Mouse (Mus musculus) heart, postnatal 0 days (tissue): ENCODE measurements at regions not wholly inside any gene's neighbourhood (a gene's known extent, or its start where the extent isn't known, plus 50 kb on each side); places are given as distances from the start of the nearest gene placed in this dataset.
A peak's percentile ranks its signal among the peaks of the same experiment; 100 is the strongest.

Experiments used
- ATAC-seq: fragments of 200-750 bp; cut with Nextera tagmentation; 2 replicates; pipeline ENCODE4 v1.8.0; 2017; ENCODE audit warnings: low read depth, moderate number of reproducible peaks, moderate library complexity; ENCODE audit not compliant: insufficient read depth
- DNase-seq: peaks from one replicate; pipeline ENCODE4 v3.0.0-alpha.2; 2016; ENCODE audit warnings: low spot score
- H3K27ac ChIP-seq: fragments of 300-500 bp; sonication (generic); 2 replicates; pipeline ENCODE4 v1.5.1; 2014; ENCODE audit warnings: low read depth, mild to moderate bottlenecking
- H3K27me3 ChIP-seq: fragments of 300-500 bp; sonication (generic); 2 replicates; pipeline ENCODE4 v1.6.1; 2014; ENCODE audit warnings: low read length, mixed read lengths; ENCODE audit not compliant: control insufficient read depth, insufficient read depth
- H3K36me3 ChIP-seq: fragments of 300-500 bp; sonication (generic); replicated peaks from 2 replicates; pipeline ENCODE4 v1.6.1; 2014; ENCODE audit warnings: low read length, mixed read lengths; ENCODE audit not compliant: control insufficient read depth, insufficient read depth
- H3K4me1 ChIP-seq: fragments of 300-500 bp; sonication (generic); 2 replicates; pipeline ENCODE4 v1.6.1; 2014; ENCODE audit warnings: antibody characterized with exemption; ENCODE audit not compliant: control insufficient read depth, insufficient read depth
- H3K4me2 ChIP-seq: fragments of 300-500 bp; sonication (generic); 2 replicates; pipeline ENCODE4 v1.6.1; 2014; ENCODE audit warnings: low read depth, mild to moderate bottlenecking, low read length, moderate library complexity
- H3K4me3 ChIP-seq: fragments of 300-500 bp; sonication (generic); 2 replicates; pipeline ENCODE4 v1.5.1; 2014; ENCODE audit warnings: low read depth, low read length
- H3K9ac ChIP-seq: fragments of 300-500 bp; sonication (generic); replicated peaks from 2 replicates; pipeline ENCODE4 v1.6.1; 2014; ENCODE audit warnings: low read depth, low read length, mixed read lengths
- H3K9me3 ChIP-seq: fragments of 300-500 bp; sonication (generic); replicated peaks from 2 replicates; pipeline ENCODE4 v1.6.1; 2016; ENCODE audit warnings: low read length; ENCODE audit not compliant: control insufficient read depth
- CTCF ChIP-seq: IDR thresholded peaks from 2 replicates; pipeline ENCODE4 v1.5.1; 2016; ENCODE audit warnings: antibody characterized with exemption, control low read depth, low read depth
- EP300 ChIP-seq: IDR thresholded peaks from 2 replicates; pipeline ENCODE4 v1.6.1; 2016; ENCODE audit warnings: antibody characterized with exemption, low read depth
- WGBS: fragments of 180-500 bp; shearing (Covaris S2); extraction: QIAGEN DNeasy Blood & Tissue Kit; methylation state at CpG from one replicate; pipeline ENCODE4 v1.1.7; 2014; 5-methylcytosine and 5-hydroxymethylcytosine counted together

- Histone ChIP-seq H3K9me3 (no peaks in the 10 kb centered on the region), H3K36me3 (no peaks in the 10 kb centered on the region), H3K27ac (no peak overlapping the region), H3K4me1 (peaks cover 44% of the 10 kb centered on the region), H3K9ac (no peak overlapping the region), H3K27me3 (no peaks in the 10 kb centered on the region), H3K4me2 (no peak overlapping the region), H3K4me3 (no peak overlapping the region)
- DNase-seq (no peak), ATAC-seq (no peak)
- TF ChIP-seq EP300 (no peak), CTCF (no peak)
- WGBS = 73% methylated on average over 6 of the region's 6 CpGs
Observed at GRCm38 (mm10) chr13:6029461-6029860, 168.2 kb downstream of the Klf6 start.

- Histone ChIP-seq H3K4me1 (peaks cover 39% of the 10 kb centered on the region), H3K27me3 (no peaks in the 10 kb centered on the region), H3K4me2 (no peak overlapping the region), H3K9ac (no peak overlapping the region), H3K9me3 (no peaks in the 10 kb centered on the region), H3K36me3 (no peaks in the 10 kb centered on the region), H3K27ac (no peak overlapping the region), H3K4me3 (no peak overlapping the region)
- DNase-seq = peak; percentile 41
- peak; percentile 41; the same call in 1 of the 2 replicates for ATAC-seq
- WGBS = 56% methylated on average over 2 of the region's 2 CpGs
- no peak for TF ChIP-seq CTCF
- no peak for TF ChIP-seq EP300
Observed at GRCm38 (mm10) chr13:6030128-6030527, 168.8 kb downstream of the Klf6 start.

- Histone ChIP-seq H3K27ac (no peak overlapping the region), H3K9ac (no peak overlapping the region), H3K4me1 (0 out of 2 replicates have a peak, but pooled peaks cover 4% of the 10 kb centered on the region), H3K4me3 (no peak overlapping the region), H3K27me3 (no peaks in the 10 kb centered on the region), H3K9me3 (no peaks in the 10 kb centered on the region), H3K36me3 (no peaks in the 10 kb centered on the region), H3K4me2 (no peak overlapping the region)
- 82% methylated on average over 7 of the region's 7 CpGs for WGBS
- no peak for TF ChIP-seq EP300
- no peak for TF ChIP-seq CTCF
- ATAC-seq = no peak
- no peak for DNase-seq
Observed at GRCm38 (mm10) chr13:6040132-6040531, 178.8 kb downstream of the Klf6 start.

- no peak overlapping the region for H3K4me3 ChIP-seq
- H3K4me2 ChIP-seq = no peak overlapping the region
- no peaks in the 10 kb centered on the region for H3K36me3 ChIP-seq
- H3K4me1 ChIP-seq = 0 out of 2 replicates have a peak, but pooled peaks cover 4% of the 10 kb centered on the region
- no peaks in the 10 kb centered on the region for H3K27me3 ChIP-seq
- no peak overlapping the region for H3K27ac ChIP-seq
- DNase-seq = no peak
- no peak for TF ChIP-seq CTCF
- TF ChIP-seq EP300 = no peak
- no peak overlapping the region for H3K9ac ChIP-seq
- H3K9me3 ChIP-seq = no peaks in the 10 kb centered on the region
- WGBS = 81% methylated on average over 2 of the region's 2 CpGs
- no peak for ATAC-seq
Observed at GRCm38 (mm10) chr13:6040663-6041062, 179.4 kb downstream of the Klf6 start.

GRCm38 (mm10) chr13:6042495-6042894, 181.2 kb downstream of the Klf6 start:
- H3K27ac ChIP-seq = no peak overlapping the region
- ATAC-seq = 0 out of 2 replicates have a peak, but pooled peaks have one; percentile 41
- DNase-seq = no peak
- H3K36me3 ChIP-seq = no peaks in the 10 kb centered on the region
- H3K9ac ChIP-seq = no peak overlapping the region
- no peaks in the 10 kb centered on the region for H3K27me3 ChIP-seq
- no peak overlapping the region for H3K4me2 ChIP-seq
- TF ChIP-seq CTCF (no peak), EP300 (0 out of 2 replicates have a peak, but pooled peaks have one; percentile 41)
- H3K4me1 ChIP-seq = 0 out of 2 replicates have a peak, but pooled peaks cover 4% of the 10 kb centered on the region
- WGBS = 38% methylated on average over 6 of the region's 6 CpGs
- H3K4me3 ChIP-seq = no peak overlapping the region
- no peaks in the 10 kb centered on the region for H3K9me3 ChIP-seq

- no peaks in the 10 kb centered on the region for H3K9me3 ChIP-seq
- H3K27ac ChIP-seq = no peak overlapping the region
Observed at GRCm38 (mm10) chr13:6059515-6060228, 198.4 kb downstream of the Klf6 start.

More at GRCm38 (mm10) chr13:6059515-6060228, 198.4 kb downstream of the Klf6 start:
- DNase-seq (no peak), ATAC-seq (no peak)
- WGBS = 53% methylated on average over 6 of the region's 6 CpGs
- H3K27me3 ChIP-seq = no peaks in the 10 kb centered on the region
- H3K4me1 ChIP-seq = no peaks in the 10 kb centered on the region
- no peak overlapping the region for H3K4me3 ChIP-seq
- H3K4me2 ChIP-seq = no peak overlapping the region
- H3K36me3 ChIP-seq = no peaks in the 10 kb centered on the region
- TF ChIP-seq EP300 = no peak
- no peak for TF ChIP-seq CTCF
- H3K9ac ChIP-seq = no peak overlapping the region; the same call in 1 of the 2 replicates
